Comparison of ENCODE assay signal across 9 mouse cellular contexts in genomic region chr19:59454196-59454595, GRCm38 (mm10). TPM values are rescaled to one million over a fixed set of nuclear protein-coding genes. Genes with fewer than 3 reads are reported as not detected.
DNase-seq lines count a peak whose midpoint lies in the region; ATAC-seq and TF ChIP-seq lines count a peak whose summit lies in the region.
"Had no signal": no experiment of that assay in that cellular context is flagged by ENCODE, and none has a peak within 500 bp of the region (broad histone marks: within the 10 kb centered on the region; RNA-seq: fewer than 3 reads in every experiment).

No protein-coding gene starts in this region.

- H3K9ac ChIP-seq in kidney, embryonic 14.5 days (ENCODE audit: low read depth, low read length) = no peak overlapping the region
- H3K9ac ChIP-seq in lung, embryonic 15.5 days = no peak overlapping the region

- no peak for DNase-seq in testis, postnatal 14 days (ENCODE audit: low spot score)
- peak; percentile 64 to 65 for DNase-seq in gastrocnemius, postnatal 36 days
- DNase-seq in retina, postnatal 7 days (ENCODE audit: low read depth, low spot score) = peak; percentile 69
- DNase-seq in urinary bladder, postnatal 14 days (ENCODE audit: low spot score) = peak; percentile 83

- WGBS in kidney, embryonic 14.5 days = under 1% methylated on average over 18 of the region's 18 CpGs
- WGBS in lung, embryonic 15.5 days = under 1% methylated on average over 18 of the region's 18 CpGs

- no peak overlapping the region for H3K4me3 ChIP-seq in testis, adult 2 months (ENCODE audit: control insufficient read depth, low read depth, low read length)
- no peak overlapping the region for H3K4me3 ChIP-seq in kidney, embryonic 14.5 days (ENCODE audit: low read length)
- H3K4me3 ChIP-seq in lung, embryonic 15.5 days = no peak overlapping the region
- H3K4me3 ChIP-seq: myocyte had no signal

- ATAC-seq in common myeloid progenitor, adult 5-6 weeks (replicated peaks; ENCODE audit: low read depth, poor library complexity, severe bottlenecking) = peak; percentile 67
- no peak for ATAC-seq in kidney, embryonic 14.5 days (ENCODE audit: low FRiP score, low TSS enrichment)
- ATAC-seq in lung, embryonic 15.5 days (ENCODE audit: borderline replicate concordance, extremely low read depth, low FRiP score, low TSS enrichment) = peak; percentile 71; the same call in 1 of the 2 replicates

- H3K27me3 ChIP-seq in testis, adult 2 months (ENCODE audit: control insufficient read depth, insufficient read depth, low read length) = peaks cover 2% of the 10 kb centered on the region
- H3K27me3 ChIP-seq in kidney, embryonic 14.5 days (ENCODE audit: control insufficient read depth, insufficient read depth, low read length) = peaks cover 88% of the 10 kb centered on the region
- peaks cover 98% of the 10 kb centered on the region for H3K27me3 ChIP-seq in lung, embryonic 15.5 days

- TF ChIP-seq POLR2A in testis, adult 2 months (IDR thresholded peaks at IDR 0.05; ENCODE audit: control insufficient read depth, low read depth, low read length) = no peak

- no peaks in the 10 kb centered on the region for H3K9me3 ChIP-seq in kidney, embryonic 14.5 days (ENCODE audit: control insufficient read depth, low read length)
- no peaks in the 10 kb centered on the region for H3K9me3 ChIP-seq in lung, embryonic 15.5 days

- H3K36me3 ChIP-seq in testis, adult 2 months (ENCODE audit: control insufficient read depth, insufficient read depth, low read length) = no peaks in the 10 kb centered on the region
- H3K36me3 ChIP-seq in kidney, embryonic 14.5 days (ENCODE audit: control insufficient read depth, insufficient read depth, low read length) = no peaks in the 10 kb centered on the region
- H3K36me3 ChIP-seq in lung, embryonic 15.5 days = no peaks in the 10 kb centered on the region

- H3K4me2 ChIP-seq in kidney, embryonic 14.5 days (replicated peaks; ENCODE audit: low read depth, low read length) = peak overlapping the region; percentile 6
- no peak overlapping the region for H3K4me2 ChIP-seq in lung, embryonic 15.5 days

- intact Hi-C loops in gastrocnemius, postnatal 36 days (cut with DNase I) = loop anchor here (2.0 to 10.0 kb wide), 3 partner anchors 291 to 849 kb away; no protein-coding TSS in a partner anchor

- TF ChIP-seq CTCF in testis, adult 2 months (IDR thresholded peaks at IDR 0.05; ENCODE audit: control insufficient read depth, insufficient read depth, insufficient replicate concordance, low read depth, low read length) = peak; percentile 71

- H3K27ac ChIP-seq in testis, adult 2 months (ENCODE audit: control insufficient read depth, insufficient read depth, low read depth, low read length) = no peak overlapping the region
- no peak overlapping the region for H3K27ac ChIP-seq in kidney, embryonic 14.5 days (ENCODE audit: low read depth, low read length)
- no peak overlapping the region for H3K27ac ChIP-seq in lung, embryonic 15.5 days

- peaks cover 10% of the 10 kb centered on the region for H3K4me1 ChIP-seq in testis, adult 2 months (ENCODE audit: control insufficient read depth, insufficient read depth, low read length)
- peaks cover 12% of the 10 kb centered on the region; the same call in 1 of the 2 replicates for H3K4me1 ChIP-seq in kidney, embryonic 14.5 days (ENCODE audit: control insufficient read depth, insufficient read depth, low read length)
- H3K4me1 ChIP-seq in lung, embryonic 15.5 days = peaks cover 19% of the 10 kb centered on the region

RNA-seq across cellular contexts. Expression of gene Emx2, which starts 4.0 kb away (rescaled TPM):
- 1.7 and 2.6 TPM in 2 replicates for polyA plus RNA-seq in testis, adult 2 months (2012; rRNA removed)
- not detected in 2 replicates for total RNA-seq in common myeloid progenitor, adult 5-6 weeks (2017)
- under 1 TPM; 0.10 to 0.56 TPM for total RNA-seq in gastrocnemius, postnatal 36 days (2021)
- 40.5 and 43.6 TPM in 2 replicates for polyA plus RNA-seq in kidney, embryonic 14.5 days (2014; fragmentation: Nextera tagmentation; extraction: Ambion mirVana)
- 0.15 TPM in 1 of 2 replicates, not detected in the other for polyA plus RNA-seq in lung, embryonic 15.5 days (2015; fragmentation: Nextera tagmentation; extraction: Ambion mirVana)
- polyA plus RNA-seq: myocyte had no signal

Comparison
In these comparisons a context has a peak if more than half of its experiments do, and no peak if none do; other contexts are left out.
1. RNA of gene Emx2, which starts 4.0 kb away (polyA plus RNA-seq): 40.5 to 43.6 TPM in kidney, embryonic 14.5 days; 1.7 to 2.6 TPM in testis, adult 2 months and 0.15 TPM in lung, embryonic 15.5 days; every median in the first group is over 10 times any median in the second.